Mouse (Mus musculus): ENCODE results near the gene Asb15.

Gene Asb15

DNA sequence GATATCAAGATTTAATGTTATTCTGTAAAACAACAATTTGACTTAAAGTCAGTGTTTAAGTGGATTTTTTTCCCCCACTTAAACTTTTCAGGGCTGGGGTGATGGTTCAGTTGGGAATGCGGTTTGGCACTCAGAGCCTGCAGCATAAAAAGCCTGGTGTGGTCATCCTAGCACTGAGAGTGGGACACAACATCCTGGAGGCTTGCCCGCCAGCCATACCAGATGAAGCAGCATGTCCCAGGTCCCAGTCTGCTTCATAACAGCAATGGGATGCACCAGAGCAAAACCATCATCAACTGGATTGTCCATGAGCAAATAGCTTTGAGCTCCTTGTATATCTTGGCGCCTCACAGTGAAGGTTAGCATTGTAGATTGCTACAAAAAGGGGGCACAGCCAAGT, 80.7 kb downstream of the Asb15 start:
- no peak for DNase-seq

- DNase-seq, result no peak
These were observed 81.6 kb downstream of the Asb15 start for GRCm38 (mm10) chr6:24609531-24609930.

DNA sequence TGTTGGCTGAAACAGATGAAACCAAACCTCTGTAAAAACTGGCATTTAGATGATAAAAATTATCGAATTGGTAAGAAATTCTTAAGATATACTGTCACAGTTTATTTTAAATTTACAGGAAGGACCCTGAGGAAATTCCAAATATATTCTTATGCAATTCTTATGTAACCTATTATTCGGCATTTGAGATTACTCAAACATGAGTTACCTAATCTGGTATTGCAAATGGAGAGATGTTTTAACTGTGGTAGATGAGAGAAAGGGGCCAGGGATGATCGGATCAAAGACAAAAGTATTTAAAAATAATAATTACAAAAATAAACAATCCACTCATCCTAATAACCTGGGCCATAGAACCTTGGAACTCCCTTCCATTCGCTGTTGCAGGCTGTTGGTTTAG, 82.4 kb downstream of the Asb15 start:
- no peak for DNase-seq

- no peak for DNase-seq
These were observed 84.3 kb downstream of the Asb15 start for GRCm38 (mm10) chr6:24612074-24612755.

DNA sequence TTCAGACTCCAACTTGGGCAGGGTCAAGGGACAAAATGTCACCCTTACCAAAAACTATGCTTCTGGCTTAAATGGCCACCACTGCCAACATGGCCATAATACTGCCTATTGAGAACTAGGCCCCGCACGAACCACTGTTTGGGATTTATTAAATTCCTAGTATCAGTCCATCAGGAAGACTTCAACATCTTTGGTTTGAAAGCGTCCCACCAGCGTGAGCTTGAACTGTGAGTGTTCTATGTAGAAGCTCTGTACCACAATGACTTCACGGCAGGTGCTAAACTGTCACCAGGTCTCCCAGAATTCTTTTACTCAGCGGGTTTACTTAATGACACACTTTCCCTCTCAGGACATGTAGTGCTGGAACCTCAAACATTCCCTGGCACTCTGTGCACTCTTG, 85.4 kb downstream of the Asb15 start:
- no peak for DNase-seq

GRCm38 (mm10) chr6:24613918-24614317, 86.0 kb downstream of the Asb15 start:
- no peak for DNase-seq

DNA sequence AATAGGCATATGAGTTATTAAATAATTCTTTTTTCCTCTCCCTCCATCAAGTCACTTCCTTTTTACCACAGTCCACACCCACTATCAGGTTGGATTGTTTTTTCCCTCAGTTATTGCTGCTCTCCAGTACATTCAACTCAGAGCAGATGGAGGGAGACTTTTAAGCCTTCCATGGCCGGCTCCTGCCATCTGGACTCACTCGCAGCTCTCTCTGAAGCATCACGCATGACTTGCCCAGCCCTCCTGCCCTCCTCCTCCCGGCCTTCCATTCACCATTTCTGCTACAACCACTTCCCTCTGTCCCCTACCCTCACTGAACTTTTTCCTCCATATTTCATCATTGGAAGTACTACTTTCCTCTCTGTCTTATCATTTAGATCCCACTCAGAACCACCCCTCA, 88.8 kb downstream of the Asb15 start:
- no peak for DNase-seq

DNA sequence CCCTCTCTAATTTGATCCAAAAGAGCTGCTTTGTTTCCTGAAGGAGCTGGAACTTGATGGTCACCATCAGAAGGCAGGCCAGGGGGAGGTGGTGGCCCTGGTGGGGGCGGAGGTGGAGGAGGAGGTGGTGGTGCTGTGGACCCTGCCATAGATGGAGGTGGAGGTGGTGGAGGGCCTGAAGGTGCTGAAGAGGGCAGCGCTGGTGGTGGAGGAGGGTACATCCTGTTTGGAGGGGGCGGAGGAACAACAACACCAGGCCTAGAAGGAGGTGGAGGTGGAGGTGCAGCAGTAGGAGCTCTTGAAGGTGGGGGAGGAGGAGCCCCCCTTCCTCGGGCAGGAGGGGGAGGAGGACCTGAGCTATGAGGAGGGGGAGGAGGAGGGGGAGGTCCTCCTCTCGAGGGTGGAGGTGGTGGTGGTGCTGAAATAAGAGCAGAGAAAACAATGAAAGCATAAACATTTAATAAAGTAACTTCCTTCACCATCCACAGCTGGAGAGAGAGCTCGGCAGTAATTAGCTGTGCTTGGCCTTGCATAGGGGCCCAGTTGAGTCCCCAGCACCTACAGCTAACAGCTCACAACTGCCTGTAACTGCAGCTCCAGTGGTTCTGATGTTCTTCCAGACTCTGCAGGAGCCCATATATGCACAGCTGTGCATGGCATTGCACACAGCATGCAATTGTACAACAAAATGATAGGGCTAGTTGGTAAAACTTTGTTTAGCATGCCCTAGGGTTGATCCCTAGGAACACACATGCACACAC, 91.5 kb downstream of the Asb15 start:
- no peak for DNase-seq

GRCm38 (mm10) chr6:24620936-24621335, 93.0 kb downstream of the Asb15 start:
- no peak for DNase-seq

GRCm38 (mm10) chr6:24622098-24622497, 94.2 kb downstream of the Asb15 start:
- no peak for DNase-seq
